ENCODE assay signal across 26 mouse cellular contexts in genomic region chr16:93464898-93465297, GRCm38 (mm10).
DNase-seq lines count a peak whose midpoint lies in the region; ATAC-seq and TF ChIP-seq lines count a peak whose summit lies in the region.
"Had no signal": no experiment of that assay in that cellular context is flagged by ENCODE, and none has a peak within 500 bp of the region (broad histone marks: within the 10 kb centered on the region; RNA-seq: fewer than 3 reads in every experiment).

No protein-coding gene starts in this region.

- H3K9me3 ChIP-seq in heart, embryonic 10.5 days, result no peaks in the 10 kb centered on the region
- H3K9me3 ChIP-seq in embryonic facial prominence, embryonic 14.5 days (ENCODE audit: control insufficient read depth, low read length), result no peaks in the 10 kb centered on the region
- H3K9me3 ChIP-seq in stomach, postnatal 0 days (ENCODE audit: control insufficient read depth, low read length), result no peaks in the 10 kb centered on the region
- no peaks in the 10 kb centered on the region for H3K9me3 ChIP-seq in forebrain, embryonic 10.5 days
- H3K9me3 ChIP-seq: embryonic facial prominence, embryonic 15.5 days; forebrain, embryonic 13.5 days; hindbrain, embryonic 10.5 days; hindbrain, embryonic 13.5 days had no signal

- H3K27ac ChIP-seq in heart, embryonic 10.5 days, result no peak overlapping the region
- H3K27ac ChIP-seq in embryonic facial prominence, embryonic 14.5 days (replicated peaks; ENCODE audit: low read depth, low read length), result no peak overlapping the region
- no peak overlapping the region for H3K27ac ChIP-seq in stomach, postnatal 0 days (replicated peaks)
- H3K27ac ChIP-seq in forebrain, embryonic 10.5 days, result no peak overlapping the region
- H3K27ac ChIP-seq: embryonic facial prominence, embryonic 15.5 days; forebrain, embryonic 13.5 days; gastrocnemius, adult 2 months; heart, adult 2 months; hindbrain, embryonic 10.5 days; hindbrain, embryonic 13.5 days had no signal

- H3K4me1 ChIP-seq in heart, embryonic 10.5 days, result peaks cover 22% of the 10 kb centered on the region
- peaks cover 11% of the 10 kb centered on the region for H3K4me1 ChIP-seq in embryonic facial prominence, embryonic 14.5 days (ENCODE audit: control insufficient read depth, insufficient read depth, low read length)
- no peaks in the 10 kb centered on the region for H3K4me1 ChIP-seq in stomach, postnatal 0 days (replicated peaks; ENCODE audit: control insufficient read depth, insufficient read depth)
- H3K4me1 ChIP-seq in forebrain, embryonic 10.5 days, result peaks cover 11% of the 10 kb centered on the region; the same call in 1 of the 2 replicates
- H3K4me1 ChIP-seq: forebrain, embryonic 13.5 days had no signal

- TF ChIP-seq CTCF in stomach, postnatal 0 days (IDR thresholded peaks at IDR 0.05; ENCODE audit: low read depth), result no peak

- TF ChIP-seq EP300 in stomach, postnatal 0 days (optimal IDR thresholded peaks at IDR 0.05), result no peak

- peaks cover 18% of the 10 kb centered on the region; the same call in 1 of the 2 replicates for H3K27me3 ChIP-seq in heart, embryonic 10.5 days (ENCODE audit: insufficient read depth, poor library complexity, severe bottlenecking)
- H3K27me3 ChIP-seq in embryonic facial prominence, embryonic 14.5 days (replicated peaks; ENCODE audit: control insufficient read depth, insufficient read depth, low read length), result no peaks in the 10 kb centered on the region
- H3K27me3 ChIP-seq in stomach, postnatal 0 days (ENCODE audit: control insufficient read depth, insufficient read depth, low read length), result no peaks in the 10 kb centered on the region
- no peaks in the 10 kb centered on the region for H3K27me3 ChIP-seq in forebrain, embryonic 10.5 days (ENCODE audit: poor library complexity, severe bottlenecking)
- H3K27me3 ChIP-seq: embryonic facial prominence, embryonic 15.5 days; forebrain, embryonic 13.5 days; hindbrain, embryonic 13.5 days had no signal

- peak; percentile 50 for DNase-seq in heart, embryonic 10.5 days (ENCODE audit: low spot score)
- DNase-seq in heart, adult 18-20 months, result no peak
- DNase-seq in embryonic facial prominence, embryonic 14.5 days (ENCODE audit: low spot score), result no peak
- peak; percentile 10 for DNase-seq in stomach, postnatal 0 days (ENCODE audit: low spot score)
- no peak for DNase-seq in forebrain, embryonic 10.5 days (ENCODE audit: extremely low spot score, low spot score)
- no peak for DNase-seq in lung, postnatal 4 days
- DNase-seq: adrenal gland, adult 2 months; adrenal gland, postnatal 14 days; B cell, adult 2 months; cerebellum, adult 11 months; cerebellum, adult 2 months; cerebellum, adult 9-11 months; cerebellum, postnatal 25 days; gastrocnemius, adult 2 months; gastrocnemius, postnatal 14 days; heart, postnatal 36 days; kidney, adult 18-20 months had no signal

- no peak overlapping the region for H3K4me2 ChIP-seq in embryonic facial prominence, embryonic 14.5 days (ENCODE audit: low read depth, low read length)
- no peak overlapping the region for H3K4me2 ChIP-seq in stomach, postnatal 0 days (replicated peaks; ENCODE audit: low read depth)
- H3K4me2 ChIP-seq: embryonic facial prominence, embryonic 15.5 days; forebrain, embryonic 13.5 days; heart, embryonic 11.5 days; hindbrain, embryonic 13.5 days had no signal

- no peak overlapping the region for H3K4me3 ChIP-seq in heart, embryonic 10.5 days
- no peak overlapping the region for H3K4me3 ChIP-seq in embryonic facial prominence, embryonic 14.5 days (ENCODE audit: low read depth, low read length)
- no peak overlapping the region for H3K4me3 ChIP-seq in stomach, postnatal 0 days (ENCODE audit: low read depth, low read length)
- H3K4me3 ChIP-seq in forebrain, embryonic 10.5 days, result no peak overlapping the region
- H3K4me3 ChIP-seq: embryonic facial prominence, embryonic 15.5 days; forebrain, embryonic 13.5 days; gastrocnemius, adult 2 months; heart, adult 2 months; hindbrain, embryonic 10.5 days; hindbrain, embryonic 13.5 days had no signal

- no peak overlapping the region for H3K9ac ChIP-seq in embryonic facial prominence, embryonic 14.5 days (ENCODE audit: low read depth, low read length)
- no peak overlapping the region for H3K9ac ChIP-seq in stomach, postnatal 0 days (ENCODE audit: low read length)
- H3K9ac ChIP-seq: embryonic facial prominence, embryonic 15.5 days; forebrain, embryonic 13.5 days; hindbrain, embryonic 13.5 days had no signal

- ATAC-seq in embryonic facial prominence, embryonic 14.5 days (ENCODE audit: low read depth), result 0 out of 2 replicates have a peak, but pooled peaks have one; percentile 26
- no peak for ATAC-seq in stomach, postnatal 0 days (ENCODE audit: low FRiP score, low TSS enrichment)
- ATAC-seq: forebrain, embryonic 13.5 days; forebrain, embryonic 16.5 days; hindbrain, embryonic 16.5 days; intestine, embryonic 16.5 days had no signal

- WGBS in heart, embryonic 10.5 days, result 56% methylated on average over 2 of the region's 2 CpGs
- WGBS in embryonic facial prominence, embryonic 14.5 days, result 26% methylated on average over 2 of the region's 2 CpGs
- 73% methylated on average over 2 of the region's 2 CpGs for WGBS in stomach, postnatal 0 days
- 54% methylated on average over 2 of the region's 2 CpGs for WGBS in forebrain, embryonic 10.5 days

- no peaks in the 10 kb centered on the region for H3K36me3 ChIP-seq in heart, embryonic 10.5 days
- no peaks in the 10 kb centered on the region for H3K36me3 ChIP-seq in embryonic facial prominence, embryonic 14.5 days (ENCODE audit: control insufficient read depth, insufficient read depth, low read length)
- no peaks in the 10 kb centered on the region for H3K36me3 ChIP-seq in stomach, postnatal 0 days (ENCODE audit: control insufficient read depth, insufficient read depth, low read length)
- H3K36me3 ChIP-seq in forebrain, embryonic 10.5 days (replicated peaks), result no peaks in the 10 kb centered on the region
- H3K36me3 ChIP-seq: embryonic facial prominence, embryonic 15.5 days; hindbrain, embryonic 10.5 days; hindbrain, embryonic 13.5 days had no signal

Comparison
In these comparisons a context has a peak if more than half of its experiments do, and no peak if none do; other contexts are left out.
1. DNase-seq: peak in heart, embryonic 10.5 days (single experiment) and stomach, postnatal 0 days (single experiment); none in heart, adult 18-20 months (0 of 2), embryonic facial prominence, embryonic 14.5 days (single experiment), forebrain, embryonic 10.5 days (single experiment) and lung, postnatal 4 days (0 of 2).